Mouse (Mus musculus) embryonic fibroblast, embryonic 13.5 days (primary cell): ENCODE measurements around the gene Sprr1a.

Experiments used
- CTCF ChIP-seq: IDR thresholded peaks from 2 replicates; pipeline ENCODE4 v1.5.1; 2011; ENCODE audit warnings: mild to moderate bottlenecking, control low read depth, low read length, moderate library complexity, borderline replicate concordance; ENCODE audit not compliant: insufficient read depth
- POLR2A ChIP-seq: IDR thresholded peaks from 2 replicates; pipeline ENCODE4 v1.6.1; 2011; ENCODE audit warnings: low read depth, mild to moderate bottlenecking, control low read depth, low read length, moderate library complexity

DNA sequence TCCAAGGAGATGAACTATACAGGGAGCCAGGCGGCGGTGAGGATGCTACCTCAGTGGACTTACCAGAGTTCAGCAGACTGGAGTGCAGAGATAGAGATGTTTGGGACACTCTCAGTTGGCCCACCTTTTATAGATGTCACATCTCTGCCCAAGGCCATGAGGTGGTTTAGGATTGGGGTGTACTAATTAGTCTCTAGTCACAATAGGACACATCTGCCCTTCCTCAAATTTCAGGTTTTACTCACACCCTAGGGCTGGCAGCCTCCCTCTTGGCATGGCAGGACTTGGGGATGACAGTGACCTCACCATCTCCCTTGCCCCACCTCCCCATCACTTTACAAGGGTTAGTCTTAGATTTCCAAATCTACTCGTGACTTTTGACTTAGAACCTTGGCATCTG, 48.7 kb upstream of the Sprr1a start, which contains the start of gene 2310046K23Rik:
- TF ChIP-seq CTCF (no peak), POLR2A (no peak)
